Mouse (Mus musculus) forebrain, embryonic 11.5 days (tissue): Measurements from ENCODE around the gene Cpne4. TPM values are rescaled to one million over a fixed set of nuclear protein-coding genes. Genes with fewer than 3 reads are reported as not detected.
A peak's percentile ranks its signal among the peaks of the same experiment; 100 is the strongest.

ENCODE experiments used
- ATAC-seq: fragments of 200-750 bp; cut with Nextera tagmentation; replicated peaks from 2 replicates; pipeline ENCODE4 v1.8.0; 2017; ENCODE audit warnings: moderate TSS enrichment; ENCODE audit not compliant: low FRiP score
- DNase-seq: peaks from one replicate; pipeline ENCODE4 v3.0.0-alpha.2; 2017; ENCODE audit warnings: low spot score
- H3K27ac ChIP-seq: fragments of 300-500 bp; sonication (generic); 2 replicates; pipeline ENCODE4 v1.5.1; 2014; ENCODE audit warnings: low read depth, low read length
- H3K27me3 ChIP-seq: fragments of 300-500 bp; sonication (generic); 2 replicates; pipeline ENCODE4 v1.6.1; 2014; ENCODE audit warnings: mild to moderate bottlenecking, low read length, mixed read lengths; ENCODE audit not compliant: control insufficient read depth, insufficient read depth
- H3K36me3 ChIP-seq: fragments of 300-500 bp; sonication (generic); 2 replicates; pipeline ENCODE4 v1.6.1; 2014; ENCODE audit warnings: mild to moderate bottlenecking, low read length, moderate library complexity, mixed read lengths; ENCODE audit not compliant: control insufficient read depth, insufficient read depth
- H3K4me1 ChIP-seq: fragments of 300-500 bp; sonication (generic); replicated peaks from 2 replicates; pipeline ENCODE4 v1.6.1; 2014; ENCODE audit warnings: low read length, mixed read lengths; ENCODE audit not compliant: control insufficient read depth, insufficient read depth
- H3K4me2 ChIP-seq: fragments of 300-500 bp; sonication (generic); 2 replicates; pipeline ENCODE4 v1.6.1; 2014; ENCODE audit warnings: low read depth, mild to moderate bottlenecking, low read length, moderate library complexity, mixed read lengths; ENCODE audit not compliant: severe bottlenecking
- H3K4me3 ChIP-seq: fragments of 300-500 bp; sonication (generic); 2 replicates; pipeline ENCODE4 v1.5.1; 2014; ENCODE audit warnings: low read depth, low read length
- H3K9ac ChIP-seq: fragments of 300-500 bp; sonication (generic); 2 replicates; pipeline ENCODE4 v1.6.1; 2014; ENCODE audit warnings: low read length
- H3K9me3 ChIP-seq: fragments of 300-500 bp; sonication (generic); 2 replicates; pipeline ENCODE4 v1.6.1; 2016; ENCODE audit warnings: low read length, mixed read lengths; ENCODE audit not compliant: control insufficient read depth
- WGBS: fragments of 180-500 bp; shearing (Covaris S2); extraction: QIAGEN DNeasy Blood & Tissue Kit; methylation state at CpG from one replicate; pipeline ENCODE4 v1.1.7; 2014; 5-methylcytosine and 5-hydroxymethylcytosine counted together
- polyA plus RNA-seq: library from polyadenylated mRNA; unstranded; fragments of >200 nt; fragmentation: Nextera tagmentation; extraction: Ambion mirVana; gene quantifications from 2 replicates; pipeline ENCODE4 v1.2.1, GENCODE M21; 2014

The Cpne4 gene
- polyA plus RNA-seq, 1 experiment from 2014 or later, result 0.25 TPM

GRCm38 (mm10) chr9:105049636-105050035, 502.6 kb downstream of the Cpne4 start:
- Histone ChIP-seq H3K9me3 (no peaks in the 10 kb centered on the region), H3K4me3 (no peak overlapping the region), H3K27ac (no peak overlapping the region), H3K4me1 (no peaks in the 10 kb centered on the region; the same call in 1 of the 2 replicates), H3K36me3 (no peaks in the 10 kb centered on the region), H3K4me2 (no peak overlapping the region), H3K27me3 (no peaks in the 10 kb centered on the region), H3K9ac (no peak overlapping the region)
- DNase-seq (no peak), ATAC-seq (no peak)
- WGBS, result 74% methylated on average over 2 of the region's 2 CpGs

- Histone ChIP-seq H3K27ac (no peak overlapping the region), H3K4me1 (no peaks in the 10 kb centered on the region; the same call in 1 of the 2 replicates), H3K36me3 (no peaks in the 10 kb centered on the region), H3K9me3 (no peaks in the 10 kb centered on the region), H3K27me3 (no peaks in the 10 kb centered on the region), H3K4me3 (no peak overlapping the region), H3K9ac (no peak overlapping the region), H3K4me2 (no peak overlapping the region)
- ATAC-seq, result no peak
- WGBS, result 79% methylated on average over 2 of the region's 2 CpGs
- no peak for DNase-seq
These were observed 503.2 kb downstream of the Cpne4 start for GRCm38 (mm10) chr9:105050257-105050656.

DNA sequence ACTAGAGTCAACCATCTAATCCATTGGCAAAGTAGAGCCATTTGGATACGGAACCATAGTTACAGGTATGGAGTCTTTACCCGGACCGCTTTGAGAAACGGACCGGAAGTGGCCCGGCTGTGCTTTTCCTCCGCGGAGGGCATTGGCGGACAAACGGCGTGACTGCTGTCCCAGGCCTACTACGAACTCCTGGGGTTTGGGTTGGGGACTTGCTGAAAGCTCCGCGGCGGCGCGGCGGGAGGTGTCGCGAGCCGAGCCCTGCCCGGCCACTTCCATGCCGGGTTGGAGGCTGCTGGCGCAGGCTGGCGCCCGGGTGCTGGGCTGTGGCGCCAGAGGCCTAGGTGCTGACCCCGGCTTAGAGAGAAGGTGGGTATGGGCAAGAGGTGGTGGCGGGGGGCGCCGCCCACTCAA, 506.1 kb downstream of the Cpne4 start, which contains the start of gene Mrpl3:
Gene Mrpl3, plus strand, starts transcription at position 93 of the 411 bp plus-strand sequence.
- peak within 1 kb of the TSS; percentile 31; the same call in 1 of the 2 replicates for H3K27ac ChIP-seq
- ATAC-seq (peak; percentile 88), DNase-seq (peak; percentile 91)
- no peaks in the 10 kb centered on the region for H3K27me3 ChIP-seq
- H3K4me3 ChIP-seq, result peak within 1 kb of the TSS; percentile 89
- H3K9me3 ChIP-seq, result no peaks in the 10 kb centered on the region
- peak within 1 kb of the TSS; percentile 71 for H3K4me2 ChIP-seq
- H3K4me1 ChIP-seq, result no peaks in the 10 kb centered on the region; the same call in 1 of the 2 replicates
- peak within 1 kb of the TSS; percentile 97 for H3K9ac ChIP-seq
- H3K36me3 ChIP-seq, result peaks cover 5% of the 10 kb centered on the region; the same call in 1 of the 2 replicates
- under 1% methylated on average over 31 of the region's 31 CpGs for WGBS

GRCm38 (mm10) chr9:105053812-105054211, 506.7 kb downstream of the Cpne4 start:
- 59% methylated on average over 4 of the region's 4 CpGs for WGBS
- Histone ChIP-seq H3K4me1 (no peaks in the 10 kb centered on the region; the same call in 1 of the 2 replicates), H3K36me3 (peaks cover 5% of the 10 kb centered on the region; the same call in 1 of the 2 replicates), H3K4me3 (peak overlapping the region; percentile 89), H3K4me2 (peak overlapping the region; percentile 71), H3K9me3 (no peaks in the 10 kb centered on the region), H3K9ac (peak overlapping the region; percentile 97), H3K27ac (no peak overlapping the region), H3K27me3 (no peaks in the 10 kb centered on the region)
- DNase-seq, result no peak
- no peak for ATAC-seq

DNA sequence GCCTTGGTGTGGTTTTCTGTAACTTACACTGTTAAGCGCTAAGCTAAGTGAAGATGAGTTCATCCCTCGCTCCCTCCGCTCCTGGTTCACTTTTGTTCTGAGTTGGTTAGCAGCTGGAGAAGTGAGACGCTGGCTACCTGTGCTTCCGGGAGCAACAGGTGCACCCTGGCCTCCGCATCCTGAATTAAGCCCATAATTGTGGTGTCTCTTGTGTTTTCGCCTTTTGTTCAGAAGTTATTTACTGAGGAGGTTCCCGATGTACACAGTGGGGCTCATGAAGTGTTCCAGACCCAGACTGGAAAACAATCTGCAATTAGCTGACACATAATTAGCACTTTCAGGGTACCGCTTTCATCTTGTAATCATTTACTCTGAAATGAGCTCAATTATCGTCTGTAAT, 522.0 kb downstream of the Cpne4 start:
- Histone ChIP-seq H3K27ac (no peak overlapping the region), H3K4me2 (no peak overlapping the region), H3K4me3 (no peak overlapping the region), H3K4me1 (no peaks in the 10 kb centered on the region), H3K9ac (no peak overlapping the region), H3K9me3 (no peaks in the 10 kb centered on the region), H3K36me3 (peaks cover under 1% of the 10 kb centered on the region; the same call in 1 of the 2 replicates), H3K27me3 (no peaks in the 10 kb centered on the region)
- ATAC-seq (no peak), DNase-seq (no peak)
- 90% methylated on average over 10 of the region's 10 CpGs for WGBS

DNA sequence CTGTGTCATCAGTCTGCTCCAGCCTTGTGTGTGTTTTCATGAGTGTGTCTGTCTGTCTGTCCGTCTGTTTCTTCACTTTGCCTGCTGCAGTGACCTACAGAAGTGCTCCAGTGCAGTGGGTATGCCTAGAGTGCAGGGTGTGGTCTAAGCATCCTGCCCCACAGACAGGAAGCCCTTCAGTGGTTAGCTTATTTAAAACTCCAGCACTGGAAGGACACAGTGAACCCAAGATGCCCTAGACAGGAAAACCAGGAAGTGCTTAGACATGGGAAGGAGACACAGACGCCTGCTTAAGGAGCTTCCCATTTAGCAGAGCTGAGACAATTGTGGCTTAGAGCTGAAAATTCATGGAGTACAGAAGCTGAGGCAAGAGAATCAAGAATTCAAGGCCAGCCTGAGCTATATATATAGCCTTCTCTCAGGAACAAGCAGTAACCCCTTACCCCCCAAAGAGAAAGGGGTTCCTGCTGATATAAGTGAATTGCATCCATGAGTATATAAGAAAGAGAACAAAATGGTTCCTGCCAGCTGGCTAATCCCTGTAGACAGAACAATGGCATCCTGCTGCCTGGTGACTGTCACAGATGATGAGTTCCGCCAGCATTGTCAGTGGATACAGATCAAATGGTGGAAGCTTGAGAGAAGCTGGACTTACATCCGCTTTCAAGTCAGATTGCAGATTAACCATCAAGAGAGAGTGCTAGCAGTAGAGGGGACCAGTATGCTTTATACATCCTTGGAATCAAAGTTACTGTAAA, 526.1 kb downstream of the Cpne4 start:
- no peak for DNase-seq
- Histone ChIP-seq H3K27me3 (no peaks in the 10 kb centered on the region), H3K4me2 (no peak overlapping the region), H3K4me1 (no peaks in the 10 kb centered on the region), H3K36me3 (no peaks in the 10 kb centered on the region; the same call in 1 of the 2 replicates), H3K9ac (no peak overlapping the region), H3K9me3 (no peaks in the 10 kb centered on the region), H3K27ac (no peak overlapping the region), H3K4me3 (no peak overlapping the region)
- ATAC-seq, result no peak
- WGBS, result 47% methylated on average over 4 of the region's 4 CpGs

- WGBS, result 94% methylated on average over 8 of the region's 8 CpGs
- ATAC-seq, result no peak
- no peak for DNase-seq
- Histone ChIP-seq H3K27ac (no peak overlapping the region), H3K36me3 (no peaks in the 10 kb centered on the region; the same call in 1 of the 2 replicates), H3K27me3 (no peaks in the 10 kb centered on the region), H3K4me3 (no peak overlapping the region), H3K4me2 (no peak overlapping the region), H3K4me1 (no peaks in the 10 kb centered on the region), H3K9me3 (no peaks in the 10 kb centered on the region), H3K9ac (no peak overlapping the region)
These were observed 527.8 kb downstream of the Cpne4 start for GRCm38 (mm10) chr9:105074851-105075250.

- Histone ChIP-seq H3K27me3 (no peaks in the 10 kb centered on the region), H3K4me2 (no peak overlapping the region), H3K27ac (no peak overlapping the region), H3K9ac (no peak overlapping the region), H3K9me3 (no peaks in the 10 kb centered on the region), H3K4me3 (no peak overlapping the region), H3K36me3 (no peaks in the 10 kb centered on the region; the same call in 1 of the 2 replicates), H3K4me1 (no peaks in the 10 kb centered on the region)
- DNase-seq, result no peak
- WGBS, result 95% methylated on average over 13 of the region's 13 CpGs
- no peak for ATAC-seq
These were observed 529.8 kb downstream of the Cpne4 start for GRCm38 (mm10) chr9:105076756-105077424.
